Mouse (Mus musculus): ENCODE measurements at regions not wholly inside any gene's neighbourhood (a gene's known extent, or its start where the extent isn't known, plus 50 kb on each side); places are given as distances from the start of the nearest gene placed in this dataset.

DNA sequence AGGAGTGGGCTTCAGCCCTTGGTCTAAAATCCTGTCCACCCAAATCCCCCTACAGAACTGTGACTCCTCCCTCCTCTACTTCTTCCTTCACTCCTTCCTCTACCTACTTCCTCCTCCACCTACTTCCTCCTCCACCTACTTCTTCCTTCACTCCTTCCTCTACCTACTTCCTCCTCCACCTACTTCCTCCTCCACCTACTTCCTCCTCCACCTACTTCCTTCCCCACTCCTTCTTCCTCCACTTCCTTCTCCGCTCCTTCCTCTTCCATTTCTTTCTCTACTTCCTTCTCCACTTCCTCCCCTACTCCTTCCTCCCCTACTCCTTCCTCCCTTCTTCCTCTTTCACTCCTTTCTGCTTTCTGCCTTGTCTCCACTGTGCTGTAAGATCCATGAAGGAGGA lies 152.9 kb downstream of the Zfp36l2 start:
- Histone ChIP-seq H3K27me3 (ENCODE audit: insufficient read depth, low read length) (no peaks in the 10 kb centered on the region), H3K4me2 (replicated peaks; ENCODE audit: low read depth, low read length) (no peak overlapping the region), H3K9me3 (ENCODE audit: low read length) (no peaks in the 10 kb centered on the region), H3K9ac (replicated peaks; ENCODE audit: low read length) (no peak overlapping the region), H3K36me3 (ENCODE audit: insufficient read depth, low read length) (no peaks in the 10 kb centered on the region), H3K27ac (ENCODE audit: low read length) (no peak overlapping the region), H3K4me1 (ENCODE audit: insufficient read depth, low read length) (peaks cover 38% of the 10 kb centered on the region), H3K4me3 (ENCODE audit: low read length) (no peak overlapping the region)
- ATAC-seq (ENCODE audit: low FRiP score, low TSS enrichment), result no peak
- 100% methylated on average over 1 of the region's 1 CpGs for WGBS

DNA sequence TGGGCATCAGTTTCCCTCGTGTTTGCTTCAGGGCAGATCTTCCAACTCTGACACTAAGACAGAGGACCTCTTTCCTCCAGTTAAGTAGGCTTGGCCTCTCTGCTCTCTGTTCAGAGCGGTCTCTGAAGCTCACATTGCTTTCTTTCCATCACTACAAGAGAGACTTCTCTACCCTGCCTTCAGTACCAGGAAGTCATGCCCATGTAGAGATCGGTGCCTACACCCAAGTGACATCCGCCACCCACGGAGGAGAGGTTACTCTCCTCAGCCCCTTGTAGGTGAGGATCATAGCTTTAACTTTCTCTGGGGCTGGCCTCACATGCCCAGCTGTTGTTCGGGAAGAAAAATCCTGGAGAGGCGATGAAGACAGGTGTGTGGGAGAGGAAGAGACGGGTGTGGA lies 155.3 kb downstream of the Zfp36l2 start:
- no peak overlapping the region for H3K4me2 ChIP-seq (replicated peaks; ENCODE audit: low read depth, low read length)
- H3K36me3 ChIP-seq (ENCODE audit: insufficient read depth, low read length), result no peaks in the 10 kb centered on the region
- no peak for ATAC-seq (ENCODE audit: low FRiP score, low TSS enrichment)
- H3K9me3 ChIP-seq (ENCODE audit: low read length), result no peaks in the 10 kb centered on the region
- 80% methylated on average over 8 of the region's 8 CpGs for WGBS
- no peaks in the 10 kb centered on the region for H3K27me3 ChIP-seq (ENCODE audit: insufficient read depth, low read length)
- H3K27ac ChIP-seq (ENCODE audit: low read length), result no peak overlapping the region
- H3K9ac ChIP-seq (replicated peaks; ENCODE audit: low read length), result no peak overlapping the region
- H3K4me3 ChIP-seq (ENCODE audit: low read length), result no peak overlapping the region
- H3K4me1 ChIP-seq (ENCODE audit: insufficient read depth, low read length), result peaks cover 38% of the 10 kb centered on the region

DNA sequence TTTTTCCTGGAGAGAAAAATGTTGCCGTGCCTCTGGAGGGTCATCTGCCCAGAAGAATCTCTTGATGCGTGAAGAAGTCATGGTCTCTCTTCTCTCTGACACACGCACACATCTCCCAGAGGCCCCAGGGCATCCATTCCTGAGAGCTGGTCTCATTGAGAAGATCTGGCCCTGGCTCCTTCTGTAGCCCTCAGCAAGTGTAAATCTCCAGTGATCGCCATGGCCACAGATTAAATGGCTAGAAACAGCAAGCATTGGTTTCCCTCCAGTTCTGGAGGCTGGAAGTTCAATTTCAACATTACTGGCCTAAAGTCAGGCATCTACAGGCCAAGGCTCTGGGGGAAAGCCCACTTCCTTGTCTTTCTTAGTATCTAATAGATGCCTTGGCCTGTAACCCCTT lies 155.9 kb downstream of the Zfp36l2 start:
- peak overlapping the region; percentile 31; the same call in 1 of the 2 replicates for H3K27ac ChIP-seq (ENCODE audit: low read length)
- no peaks in the 10 kb centered on the region for H3K27me3 ChIP-seq (ENCODE audit: insufficient read depth, low read length)
- 80% methylated on average over 4 of the region's 4 CpGs for WGBS
- H3K36me3 ChIP-seq (ENCODE audit: insufficient read depth, low read length), result no peaks in the 10 kb centered on the region
- no peak overlapping the region for H3K4me2 ChIP-seq (replicated peaks; ENCODE audit: low read depth, low read length)
- no peaks in the 10 kb centered on the region for H3K9me3 ChIP-seq (ENCODE audit: low read length)
- ATAC-seq (ENCODE audit: low FRiP score, low TSS enrichment), result no peak
- H3K9ac ChIP-seq (replicated peaks; ENCODE audit: low read length), result no peak overlapping the region
- peaks cover 38% of the 10 kb centered on the region for H3K4me1 ChIP-seq (ENCODE audit: insufficient read depth, low read length)
- no peak overlapping the region for H3K4me3 ChIP-seq (ENCODE audit: low read length)

DNA sequence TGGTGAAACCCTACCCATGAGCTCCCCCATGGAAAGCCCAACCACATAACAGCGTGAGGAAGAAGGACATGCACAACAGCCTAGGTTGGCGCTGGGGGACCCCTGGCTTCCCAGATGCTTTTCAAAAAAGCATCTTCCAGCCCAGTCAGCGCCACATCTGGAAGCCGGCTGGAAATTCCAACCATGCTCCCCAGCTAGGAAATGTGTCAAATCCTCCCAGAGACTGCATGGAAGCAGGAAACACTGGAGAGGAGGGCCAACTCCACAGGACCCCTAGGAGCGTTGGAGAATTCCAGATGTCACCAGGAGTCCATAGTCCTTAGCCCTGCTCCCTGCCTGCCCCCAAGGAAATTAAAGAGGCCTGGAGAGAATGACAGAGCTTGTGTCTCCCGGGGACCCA lies 156.4 kb downstream of the Zfp36l2 start:
- 68% methylated on average over 6 of the region's 6 CpGs for WGBS
- Histone ChIP-seq H3K4me2 (replicated peaks; ENCODE audit: low read depth, low read length) (no peak overlapping the region), H3K27ac (ENCODE audit: low read length) (peak overlapping the region; percentile 31; the same call in 1 of the 2 replicates), H3K9me3 (ENCODE audit: low read length) (no peaks in the 10 kb centered on the region), H3K4me1 (ENCODE audit: insufficient read depth, low read length) (peaks cover 38% of the 10 kb centered on the region), H3K4me3 (ENCODE audit: low read length) (no peak overlapping the region), H3K9ac (replicated peaks; ENCODE audit: low read length) (no peak overlapping the region), H3K27me3 (ENCODE audit: insufficient read depth, low read length) (no peaks in the 10 kb centered on the region), H3K36me3 (ENCODE audit: insufficient read depth, low read length) (no peaks in the 10 kb centered on the region)
- ATAC-seq (ENCODE audit: low FRiP score, low TSS enrichment), result no peak; the same call in 1 of the 2 replicates

DNA sequence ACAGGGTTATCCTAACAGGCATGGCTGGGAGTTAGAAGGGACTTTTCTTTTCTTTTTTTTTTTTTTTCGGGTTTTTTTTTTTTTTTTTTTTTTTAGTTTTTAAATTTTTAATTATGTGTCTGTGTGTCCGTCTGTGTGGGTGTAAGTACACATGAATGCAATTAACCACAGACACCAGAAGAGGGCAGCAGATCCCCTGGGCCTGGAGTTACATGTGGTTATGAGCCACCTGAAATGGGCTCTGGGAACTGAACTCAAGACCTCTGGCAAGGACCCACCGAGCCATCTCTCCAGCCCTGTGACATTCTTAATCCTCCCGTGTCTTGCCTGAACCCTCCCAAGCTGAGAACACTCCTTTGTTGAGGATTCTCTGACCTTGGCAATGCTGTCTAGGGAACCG lies 157.0 kb downstream of the Zfp36l2 start:
- Histone ChIP-seq H3K27ac (ENCODE audit: low read length) (no peak overlapping the region), H3K27me3 (ENCODE audit: insufficient read depth, low read length) (no peaks in the 10 kb centered on the region), H3K9me3 (ENCODE audit: low read length) (no peaks in the 10 kb centered on the region), H3K4me3 (ENCODE audit: low read length) (no peak overlapping the region), H3K4me1 (ENCODE audit: insufficient read depth, low read length) (peaks cover 38% of the 10 kb centered on the region), H3K9ac (replicated peaks; ENCODE audit: low read length) (no peak overlapping the region), H3K36me3 (ENCODE audit: insufficient read depth, low read length) (no peaks in the 10 kb centered on the region), H3K4me2 (replicated peaks; ENCODE audit: low read depth, low read length) (no peak overlapping the region)
- no peak for ATAC-seq (ENCODE audit: low FRiP score, low TSS enrichment)
- 86% methylated on average over 5 of the region's 5 CpGs for WGBS

DNA sequence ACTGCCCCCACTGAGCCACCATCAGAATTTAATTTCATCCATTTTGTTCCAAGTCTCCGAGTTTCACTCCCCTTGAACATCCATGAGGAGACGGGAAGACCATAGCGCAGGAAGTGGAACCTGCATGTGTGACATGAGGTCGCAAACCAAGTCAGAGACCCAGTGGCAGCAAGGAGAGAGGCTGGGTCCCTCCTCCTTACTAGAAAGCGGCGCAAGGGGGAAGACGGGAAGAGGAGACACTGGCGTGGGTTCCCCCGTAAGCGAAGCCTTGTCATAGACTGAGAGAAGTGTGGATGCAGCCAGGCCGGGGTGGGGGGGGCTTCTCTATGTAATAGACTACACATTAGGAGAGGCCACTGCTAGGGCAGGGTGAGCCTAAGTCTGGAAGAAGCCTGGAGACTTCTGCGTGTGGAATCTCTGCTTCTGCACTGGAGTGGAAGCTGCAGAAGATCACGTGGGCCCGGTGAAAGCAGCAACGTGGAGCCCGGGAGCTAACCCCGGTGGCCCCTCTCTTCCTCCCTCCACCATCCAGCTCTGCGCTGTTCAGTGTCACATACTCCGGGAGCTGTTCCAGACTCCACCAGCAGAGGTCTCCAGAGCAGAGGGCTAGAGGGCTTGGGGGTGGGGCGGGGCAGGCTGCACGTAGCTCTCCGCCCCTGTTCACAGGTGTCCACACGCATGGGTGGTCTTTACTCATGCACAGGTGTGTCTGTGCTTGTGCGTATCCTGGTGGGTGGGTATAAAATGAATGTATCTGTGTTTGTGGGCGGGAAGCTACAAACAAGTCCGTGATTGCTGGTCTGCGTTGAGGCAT lies 159.4 kb downstream of the Zfp36l2 start:
- Histone ChIP-seq H3K27me3 (ENCODE audit: insufficient read depth, low read length) (no peaks in the 10 kb centered on the region), H3K4me3 (ENCODE audit: low read length) (peak overlapping the region; percentile 4), H3K36me3 (ENCODE audit: insufficient read depth, low read length) (no peaks in the 10 kb centered on the region), H3K9ac (replicated peaks; ENCODE audit: low read length) (peak overlapping the region; percentile 60), H3K27ac (ENCODE audit: low read length) (no peak overlapping the region), H3K9me3 (ENCODE audit: low read length) (no peaks in the 10 kb centered on the region; the same call in 1 of the 2 replicates), H3K4me2 (replicated peaks; ENCODE audit: low read depth, low read length) (peak overlapping the region; percentile 39), H3K4me1 (ENCODE audit: insufficient read depth, low read length) (peaks cover 29% of the 10 kb centered on the region)
- WGBS, result 16% methylated on average over 27 of the region's 27 CpGs
- ATAC-seq (ENCODE audit: low FRiP score, low TSS enrichment), result peak; percentile 87

DNA sequence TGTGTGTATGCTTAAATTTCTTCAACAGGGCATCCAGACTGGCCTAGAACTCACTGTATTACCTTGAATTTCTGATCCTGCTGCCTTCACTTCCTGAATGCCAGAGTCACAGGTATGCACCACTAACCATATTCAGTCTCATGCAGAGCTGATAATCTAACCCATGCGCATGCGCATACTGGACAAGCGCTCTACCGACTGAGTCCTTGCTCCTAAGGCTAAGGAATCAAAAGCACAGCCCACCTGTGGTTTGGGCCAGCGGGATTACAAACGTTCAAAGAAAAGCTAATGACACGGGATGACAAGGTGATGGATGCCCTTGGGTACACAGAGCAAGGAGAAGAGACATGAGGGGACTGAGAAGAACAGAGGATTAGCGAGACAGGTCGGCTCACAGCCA lies 160.5 kb downstream of the Zfp36l2 start:
- 57% methylated on average over 9 of the region's 9 CpGs for WGBS
- Histone ChIP-seq H3K9me3 (ENCODE audit: low read length) (no peaks in the 10 kb centered on the region; the same call in 1 of the 2 replicates), H3K4me1 (ENCODE audit: insufficient read depth, low read length) (peaks cover 26% of the 10 kb centered on the region), H3K27ac (ENCODE audit: low read length) (no peak overlapping the region), H3K4me2 (replicated peaks; ENCODE audit: low read depth, low read length) (no peak overlapping the region), H3K27me3 (ENCODE audit: insufficient read depth, low read length) (no peaks in the 10 kb centered on the region), H3K36me3 (ENCODE audit: insufficient read depth, low read length) (no peaks in the 10 kb centered on the region), H3K9ac (replicated peaks; ENCODE audit: low read length) (no peak overlapping the region), H3K4me3 (ENCODE audit: low read length) (no peak overlapping the region)
- no peak for ATAC-seq (ENCODE audit: low FRiP score, low TSS enrichment)

DNA sequence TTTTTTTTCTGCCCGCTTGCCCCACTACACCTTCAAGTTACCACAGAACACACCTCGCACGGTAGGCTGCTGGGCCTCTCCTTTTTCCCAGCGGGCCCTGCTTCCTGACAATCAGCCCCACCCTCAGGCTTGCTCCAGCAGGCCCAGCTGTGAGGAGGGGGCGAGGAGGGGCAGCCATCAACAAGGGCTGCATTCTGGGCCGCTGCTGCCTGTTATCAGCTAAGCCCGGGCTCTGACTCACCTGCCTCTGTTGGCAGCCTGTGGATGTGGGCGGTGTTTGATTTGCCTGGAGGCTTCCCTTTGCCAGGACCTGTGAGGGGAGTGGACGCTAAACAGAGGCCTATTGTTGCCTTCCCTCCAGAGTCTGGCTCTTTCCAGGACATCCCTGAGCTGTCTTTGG lies 161.6 kb downstream of the Zfp36l2 start:
- H3K9me3 ChIP-seq (ENCODE audit: low read length), result no peaks in the 10 kb centered on the region; the same call in 1 of the 2 replicates
- peaks cover 15% of the 10 kb centered on the region for H3K4me1 ChIP-seq (ENCODE audit: insufficient read depth, low read length)
- no peak overlapping the region for H3K4me3 ChIP-seq (ENCODE audit: low read length)
- no peak overlapping the region for H3K4me2 ChIP-seq (replicated peaks; ENCODE audit: low read depth, low read length)
- peak overlapping the region; percentile 48 for H3K27ac ChIP-seq (ENCODE audit: low read length)
- 44% methylated on average over 9 of the region's 9 CpGs for WGBS
- peak; percentile 41 for ATAC-seq (ENCODE audit: low FRiP score, low TSS enrichment)
- no peaks in the 10 kb centered on the region for H3K36me3 ChIP-seq (ENCODE audit: insufficient read depth, low read length)
- no peaks in the 10 kb centered on the region for H3K27me3 ChIP-seq (ENCODE audit: insufficient read depth, low read length)
- peak overlapping the region; percentile 18; the same call in 1 of the 2 replicates for H3K9ac ChIP-seq (replicated peaks; ENCODE audit: low read length)

DNA sequence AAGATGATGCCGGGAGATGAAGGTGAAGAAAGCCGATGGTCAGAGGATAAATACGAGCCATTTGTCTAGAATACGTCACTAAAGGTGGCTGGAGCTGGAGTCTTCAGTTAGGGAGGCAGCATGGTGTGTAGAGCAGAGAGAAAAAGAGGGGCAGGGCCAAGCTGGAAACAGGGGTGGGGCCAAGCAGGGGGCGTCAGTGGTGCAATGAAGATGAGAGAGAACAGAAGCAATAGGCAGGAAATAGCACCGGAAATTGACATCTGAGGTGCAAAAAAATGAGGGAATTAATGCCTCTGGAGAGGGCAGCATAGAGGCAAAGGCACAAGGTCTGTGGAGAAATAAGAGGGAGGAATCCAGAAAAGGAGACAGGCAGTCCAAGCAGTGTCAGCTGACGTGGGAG lies 165.4 kb downstream of the Zfp36l2 start:
- H3K4me3 ChIP-seq (ENCODE audit: low read length), result no peak overlapping the region
- no peak overlapping the region for H3K4me2 ChIP-seq (replicated peaks; ENCODE audit: low read depth, low read length)
- no peak for ATAC-seq (ENCODE audit: low FRiP score, low TSS enrichment)
- no peak overlapping the region for H3K9ac ChIP-seq (replicated peaks; ENCODE audit: low read length)
- no peaks in the 10 kb centered on the region for H3K36me3 ChIP-seq (ENCODE audit: insufficient read depth, low read length)
- no peak overlapping the region for H3K27ac ChIP-seq (ENCODE audit: low read length)
- no peaks in the 10 kb centered on the region for H3K4me1 ChIP-seq (ENCODE audit: insufficient read depth, low read length)
- 76% methylated on average over 7 of the region's 7 CpGs for WGBS
- H3K27me3 ChIP-seq (ENCODE audit: insufficient read depth, low read length), result no peaks in the 10 kb centered on the region
- H3K9me3 ChIP-seq (ENCODE audit: low read length), result no peaks in the 10 kb centered on the region; the same call in 1 of the 2 replicates

DNA sequence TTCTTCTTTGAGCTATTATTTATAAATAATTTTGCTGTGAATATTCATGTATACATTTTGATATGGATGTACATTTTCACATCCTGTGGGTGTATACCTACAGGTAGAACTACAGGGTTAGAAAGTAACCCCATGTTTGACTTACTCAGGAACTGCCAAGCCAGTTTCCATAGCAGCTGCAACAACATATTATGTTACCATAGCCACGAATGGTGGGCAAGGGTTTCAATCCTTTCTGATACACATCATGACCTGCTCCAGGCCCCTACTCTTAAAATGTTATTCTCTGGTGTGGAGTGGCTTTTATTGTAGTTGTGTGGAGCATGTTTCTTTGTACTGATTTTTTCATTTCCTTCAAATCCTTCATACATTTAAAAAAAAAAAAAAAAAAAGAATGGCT lies 168.9 kb downstream of the Zfp36l2 start:
- Histone ChIP-seq H3K36me3 (ENCODE audit: insufficient read depth, low read length) (no peaks in the 10 kb centered on the region), H3K27ac (ENCODE audit: low read length) (no peak overlapping the region), H3K9ac (replicated peaks; ENCODE audit: low read length) (no peak overlapping the region), H3K27me3 (ENCODE audit: insufficient read depth, low read length) (no peaks in the 10 kb centered on the region), H3K9me3 (ENCODE audit: low read length) (no peaks in the 10 kb centered on the region), H3K4me3 (ENCODE audit: low read length) (no peak overlapping the region), H3K4me1 (ENCODE audit: insufficient read depth, low read length) (peaks cover 5% of the 10 kb centered on the region; the same call in 1 of the 2 replicates), H3K4me2 (replicated peaks; ENCODE audit: low read depth, low read length) (no peak overlapping the region)
- 31% methylated on average over 1 of the region's 1 CpGs for WGBS
- no peak for ATAC-seq (ENCODE audit: low FRiP score, low TSS enrichment)
